Mouse (Mus musculus) heart, postnatal 4 days (tissue): ENCODE measurements around the gene Iqschfp. TPM values are rescaled to one million over a fixed set of nuclear protein-coding genes. Genes with fewer than 3 reads are reported as not detected.
A peak's percentile ranks its signal among the peaks of the same experiment; 100 is the strongest.

ENCODE experiments used
- DNase-seq: peaks from one replicate; pipeline ENCODE4 v3.0.0; 2021
- total RNA-seq, 2 experiments: library from RNA; stranded (reverse); gene quantifications; 2 replicates each; pipeline ENCODE4 v1.2.3; 2021

Iqschfp gene
- total RNA-seq, 2 experiments from 2014 or later: not detected

GRCm38 (mm10) chr3:68453719-68454455, 561.9 kb downstream of the Iqschfp start:
- DNase-seq: no peak

DNA sequence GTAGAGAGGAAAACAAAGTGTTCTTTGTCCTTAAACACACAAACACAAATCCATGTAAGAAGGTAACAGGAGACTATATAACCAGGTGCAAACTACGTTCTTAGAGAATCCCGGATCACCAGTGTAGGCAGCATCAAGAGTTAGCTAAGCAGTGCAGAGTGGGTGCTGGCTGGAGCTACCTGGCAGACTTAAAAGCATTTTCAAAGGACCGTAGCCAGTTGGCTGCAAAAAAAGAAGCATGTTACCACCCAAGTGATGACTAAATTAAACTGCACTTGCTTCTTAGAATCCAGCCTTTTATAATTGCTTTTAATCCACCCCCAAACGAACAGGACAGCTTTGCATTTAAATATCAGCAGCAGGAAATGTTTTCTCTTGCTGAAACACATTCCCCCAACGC, 574.6 kb downstream of the Iqschfp start:
- DNase-seq: no peak

GRCm38 (mm10) chr3:68467941-68468687, 576.1 kb downstream of the Iqschfp start:
- DNase-seq: peak; percentile 31

DNA sequence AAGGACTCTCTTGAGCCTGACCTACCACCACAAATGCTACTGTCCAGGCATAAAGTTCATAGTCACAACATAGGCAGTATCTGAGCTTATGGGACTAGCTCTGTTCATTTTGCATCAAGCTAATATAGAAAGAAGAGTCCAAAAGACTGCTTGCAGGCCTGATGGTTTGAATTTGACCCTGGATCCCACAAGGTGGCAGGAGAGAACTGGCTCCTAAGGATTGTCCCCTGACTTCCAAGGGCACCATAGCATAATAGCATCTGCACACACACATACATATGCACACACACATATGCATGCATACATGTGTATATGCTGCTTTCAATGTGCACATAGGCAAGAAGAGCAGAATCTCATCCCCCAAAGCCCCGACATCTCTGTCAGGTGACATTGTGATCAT, 577.6 kb downstream of the Iqschfp start:
- peak; percentile 15 for DNase-seq

- no peak for DNase-seq
Observed at GRCm38 (mm10) chr3:68470061-68470460, 578.0 kb downstream of the Iqschfp start.

DNA sequence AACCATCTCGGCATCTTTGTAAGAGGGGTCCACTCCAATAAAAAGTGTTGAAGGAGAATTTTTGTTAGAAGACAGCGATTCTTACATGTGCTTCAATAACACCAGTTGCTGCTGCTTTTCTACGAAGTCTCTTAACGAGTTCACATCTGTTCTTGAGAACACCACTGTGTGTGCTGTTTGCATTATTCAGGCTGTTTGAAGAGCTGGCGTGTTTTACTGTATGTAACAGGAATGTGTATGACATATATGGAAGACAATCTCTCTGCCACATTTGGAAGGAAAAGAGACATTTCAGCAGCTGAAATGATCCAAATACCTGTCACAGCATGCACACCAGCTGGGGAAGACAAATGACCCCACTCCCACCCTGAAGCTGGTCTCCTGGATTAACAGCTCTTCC, 578.6 kb downstream of the Iqschfp start:
- no peak for DNase-seq

DNA sequence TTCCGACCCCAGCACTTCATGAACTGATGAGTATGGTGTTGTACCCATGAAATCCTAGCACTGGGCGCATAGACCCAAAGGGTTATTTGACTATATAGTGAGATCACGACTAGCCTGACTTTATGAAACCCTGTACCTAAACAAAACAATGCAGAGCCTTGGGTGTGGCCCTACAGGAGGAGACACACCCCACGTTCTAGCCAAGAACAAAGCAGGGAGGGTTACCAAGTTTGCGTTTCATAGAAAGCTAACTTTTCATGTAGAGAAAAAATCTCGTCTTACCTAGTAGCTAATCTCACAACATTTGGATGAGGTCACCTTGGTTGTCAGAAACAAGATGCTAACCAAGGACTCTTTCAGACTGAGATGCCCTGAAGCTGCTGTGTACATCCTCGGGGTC, 584.3 kb downstream of the Iqschfp start:
- no peak for DNase-seq

GRCm38 (mm10) chr3:68477478-68477877, 585.4 kb downstream of the Iqschfp start:
- DNase-seq: no peak

DNA sequence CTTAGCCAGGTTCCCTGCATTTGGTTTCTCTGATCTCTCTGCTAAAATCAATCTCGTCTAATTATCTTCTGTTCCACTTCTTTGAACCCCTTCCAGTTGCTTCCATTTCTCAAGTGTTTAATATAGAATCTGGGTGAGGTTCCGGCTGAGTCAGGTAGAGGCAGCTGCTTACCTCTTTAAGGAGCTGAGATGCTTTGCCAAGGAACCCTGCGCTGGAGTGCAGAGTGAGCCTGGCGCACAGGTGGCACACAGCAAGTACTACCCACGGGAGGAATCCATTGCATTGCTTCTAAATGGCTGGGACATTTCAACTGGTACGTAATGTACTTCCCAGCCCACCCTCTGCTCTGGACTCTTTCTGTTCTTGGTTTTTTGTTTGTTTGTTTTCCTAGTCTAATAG, 587.2 kb downstream of the Iqschfp start:
- DNase-seq: no peak

GRCm38 (mm10) chr3:68483517-68483916, 591.5 kb downstream of the Iqschfp start:
- no peak for DNase-seq

GRCm38 (mm10) chr3:68484021-68484420, 592.0 kb downstream of the Iqschfp start:
- no peak for DNase-seq

- DNase-seq: no peak
Observed at GRCm38 (mm10) chr3:68484561-68484960, 592.5 kb downstream of the Iqschfp start.

- no peak for DNase-seq
Observed at GRCm38 (mm10) chr3:68487621-68488020, 595.6 kb downstream of the Iqschfp start.

- no peak for DNase-seq
Observed at GRCm38 (mm10) chr3:68488316-68488715, 596.3 kb downstream of the Iqschfp start.

- no peak for DNase-seq
Observed at GRCm38 (mm10) chr3:68491516-68491915, 599.5 kb downstream of the Iqschfp start.

DNA sequence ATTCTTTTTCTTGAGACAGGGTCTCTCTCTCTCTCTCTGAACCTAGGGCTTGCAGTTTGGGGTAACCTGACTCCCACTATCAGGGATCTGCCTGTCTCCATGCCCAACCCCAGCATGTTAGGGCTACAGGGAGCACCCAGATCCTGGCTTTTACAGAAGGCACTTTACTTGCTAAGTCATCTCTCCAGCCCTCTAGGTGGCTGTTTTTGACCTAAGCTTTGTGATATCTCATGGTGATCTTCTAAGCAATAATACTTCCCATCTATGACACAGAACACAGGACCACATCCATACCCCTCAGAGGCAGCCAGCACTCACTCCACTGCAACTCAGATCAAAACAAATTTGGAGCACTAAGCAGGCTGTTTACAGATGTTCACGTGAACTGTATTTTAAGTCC, 600.0 kb downstream of the Iqschfp start:
- no peak for DNase-seq

DNA sequence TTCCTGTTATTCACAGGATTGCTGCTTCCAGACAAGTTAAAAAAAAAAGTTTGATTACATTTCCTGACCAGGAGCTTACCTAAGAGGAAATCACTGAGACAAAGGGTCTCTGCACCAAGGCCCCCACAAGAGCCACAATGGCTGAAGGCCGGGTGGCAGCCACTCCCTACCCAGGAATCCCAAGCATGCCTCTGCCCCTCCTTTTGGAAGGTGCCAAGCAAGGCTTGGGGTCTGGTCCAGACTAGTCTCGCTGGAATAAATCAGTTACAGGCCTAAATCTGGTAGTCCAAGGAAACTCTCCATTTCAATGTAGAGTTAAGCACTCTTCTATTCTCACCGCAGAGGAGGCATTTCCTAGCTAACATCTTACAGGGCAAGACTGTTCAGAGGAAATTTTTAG, 600.5 kb downstream of the Iqschfp start:
- DNase-seq: peak; percentile 56

- DNase-seq: peak; percentile 76
Observed at GRCm38 (mm10) chr3:68493170-68493585, 601.1 kb downstream of the Iqschfp start.

DNA sequence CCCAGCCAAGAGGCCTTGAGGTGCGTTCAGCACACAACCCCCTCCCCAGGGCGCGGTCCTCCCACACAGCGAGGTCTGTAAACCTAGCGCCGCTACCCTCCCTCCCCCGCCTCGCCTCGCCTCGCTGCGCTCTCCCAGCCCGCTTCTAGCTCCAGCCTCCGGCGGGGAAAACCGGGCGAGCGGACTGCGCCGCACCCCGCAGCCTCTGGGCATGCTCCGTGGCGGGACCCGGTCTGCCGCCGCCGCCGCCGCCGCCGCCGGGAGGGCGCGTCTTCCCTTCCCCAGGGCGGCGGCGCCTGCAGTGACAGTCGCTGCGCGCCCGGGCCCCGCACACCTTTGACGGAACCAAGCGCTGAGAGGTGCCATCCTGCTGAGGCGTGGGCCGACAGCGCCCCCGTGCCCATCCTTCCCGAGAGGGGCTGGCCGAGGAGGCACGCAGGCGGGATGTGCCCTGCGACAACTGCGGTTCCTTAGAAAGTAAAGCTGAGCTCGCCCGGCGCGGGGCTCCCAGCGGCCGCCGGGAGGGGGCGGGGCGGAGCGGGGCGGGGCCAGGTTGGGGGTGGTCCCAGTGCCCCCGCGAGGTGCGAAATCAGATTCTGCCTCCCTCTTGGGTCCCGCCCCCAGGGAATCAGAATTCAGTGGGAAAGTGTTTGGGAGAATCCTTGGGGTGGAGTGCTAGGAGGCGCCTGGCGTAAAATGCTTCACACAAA, 601.7 kb downstream of the Iqschfp start:
- peak; percentile 89 for DNase-seq

- DNase-seq: no peak
Observed at GRCm38 (mm10) chr3:68494296-68495095, 602.5 kb downstream of the Iqschfp start.

DNA sequence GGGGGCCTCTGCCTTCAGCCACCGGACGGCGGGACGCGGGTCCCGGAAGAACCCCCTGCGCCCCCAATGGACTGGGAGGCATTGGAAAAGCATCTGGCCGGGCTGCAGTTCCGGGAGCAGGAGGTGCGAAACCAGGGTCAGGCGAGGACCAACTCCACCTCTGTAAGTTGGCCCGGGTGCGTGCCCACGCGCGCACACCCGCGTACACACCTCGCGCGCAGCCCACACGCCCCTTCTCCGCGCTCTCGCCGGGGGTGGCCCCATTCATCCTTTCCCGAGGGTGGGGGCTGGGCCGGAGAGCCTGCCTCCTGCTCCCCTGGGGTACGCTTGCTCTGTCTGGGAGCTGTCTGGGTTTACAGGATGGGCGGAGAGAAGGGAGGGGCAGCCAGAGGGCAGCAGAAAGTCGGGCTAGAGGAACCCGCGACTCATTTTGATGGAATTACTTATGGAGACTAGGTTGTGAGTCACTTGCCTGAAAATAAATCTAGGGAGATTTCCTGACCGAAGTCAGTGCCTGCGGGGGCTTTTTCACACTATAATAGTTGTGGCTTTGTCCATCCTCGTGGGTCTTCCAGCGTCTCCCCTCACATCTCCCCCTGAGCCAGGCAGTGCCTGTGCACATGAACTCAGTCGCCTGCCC, 603.2 kb downstream of the Iqschfp start:
- DNase-seq: peak; percentile 71

- peak; percentile 38 for DNase-seq
Observed at GRCm38 (mm10) chr3:68495736-68496242, 603.8 kb downstream of the Iqschfp start.
